Mouse (Mus musculus): ENCODE results near the gene Trrap.
"Not testable (repeated sequence)": the region's sequence is repeated elsewhere in the genome, so short reads cannot be mapped to it uniquely, and the experiment has no call there.

Trrap gene

GRCm38 (mm10) chr5:144767106-144767798 lies at the start of gene Trrap:
Gene Trrap (plus strand): TSS chr5:144767732.
- not testable (repeated sequence) for DNase-seq (ENCODE audit: low read depth, low spot score)

- no peak for DNase-seq (ENCODE audit: low read depth, low spot score)
These were observed 47.8 kb upstream of the Trrap start for GRCm38 (mm10) chr5:144719781-144720180.

GRCm38 (mm10) chr5:144720281-144720680 lies 47.3 kb upstream of the Trrap start:
- DNase-seq (ENCODE audit: low read depth, low spot score) = no peak

GRCm38 (mm10) chr5:144724926-144725325 lies 42.6 kb upstream of the Trrap start:
- DNase-seq (ENCODE audit: low read depth, low spot score) = no peak

- DNase-seq (ENCODE audit: low read depth, low spot score) = no peak
These were observed 42.0 kb upstream of the Trrap start for GRCm38 (mm10) chr5:144725554-144725953.

- peak; percentile 50 for DNase-seq (ENCODE audit: low read depth, low spot score)
These were observed 40.4 kb upstream of the Trrap start for GRCm38 (mm10) chr5:144727119-144727518.

- DNase-seq (ENCODE audit: low read depth, low spot score) = no peak
These were observed 39.3 kb upstream of the Trrap start for GRCm38 (mm10) chr5:144728237-144728636.

GRCm38 (mm10) chr5:144729216-144729615 lies 38.3 kb upstream of the Trrap start:
- DNase-seq (ENCODE audit: low read depth, low spot score) = no peak

GRCm38 (mm10) chr5:144733953-144734352 lies 33.6 kb upstream of the Trrap start:
- peak; percentile 57 for DNase-seq (ENCODE audit: low read depth, low spot score)

GRCm38 (mm10) chr5:144734949-144735348 lies 32.6 kb upstream of the Trrap start:
- peak; percentile 60 for DNase-seq (ENCODE audit: low read depth, low spot score)

- DNase-seq (ENCODE audit: low read depth, low spot score) = no peak
These were observed 30.4 kb upstream of the Trrap start for GRCm38 (mm10) chr5:144737101-144737500.

- peak; percentile 17 for DNase-seq (ENCODE audit: low read depth, low spot score)
These were observed 15.1 kb upstream of the Trrap start for GRCm38 (mm10) chr5:144752432-144752831.

- peak; percentile 64 for DNase-seq (ENCODE audit: low read depth, low spot score)
These were observed 14.5 kb upstream of the Trrap start for GRCm38 (mm10) chr5:144753041-144753440.

GRCm38 (mm10) chr5:144755191-144755590 lies 12.3 kb upstream of the Trrap start:
- DNase-seq (ENCODE audit: low read depth, low spot score) = no peak

- no peak for DNase-seq (ENCODE audit: low read depth, low spot score)
These were observed 10.1 kb upstream of the Trrap start for GRCm38 (mm10) chr5:144757402-144757801.

GRCm38 (mm10) chr5:144758422-144758821 lies 9.1 kb upstream of the Trrap start:
- no peak for DNase-seq (ENCODE audit: low read depth, low spot score)

- no peak for DNase-seq (ENCODE audit: low read depth, low spot score)
These were observed 6.2 kb upstream of the Trrap start, which contains the start of gene Tmem130 for GRCm38 (mm10) chr5:144761161-144761868. Gene Tmem130 (minus strand): TSS chr5:144761818.

- no peak for DNase-seq (ENCODE audit: low read depth, low spot score)
These were observed 1.5 kb upstream of the Trrap start for GRCm38 (mm10) chr5:144766026-144766425.

GRCm38 (mm10) chr5:144766646-144767045 lies 886 bp upstream of the Trrap start:
- no peak for DNase-seq (ENCODE audit: low read depth, low spot score)

GRCm38 (mm10) chr5:144767911-144768841 lies 644 bp downstream of the Trrap start:
- DNase-seq (ENCODE audit: low read depth, low spot score) = peak; percentile 96

- no peak for DNase-seq (ENCODE audit: low read depth, low spot score)
These were observed 1.5 kb downstream of the Trrap start for GRCm38 (mm10) chr5:144769067-144769482.

GRCm38 (mm10) chr5:144773231-144773630 lies 5.7 kb downstream of the Trrap start:
- no peak for DNase-seq (ENCODE audit: low read depth, low spot score)

Data from A20 (cell line).